Mouse (Mus musculus): ENCODE data around the gene Cd70. TPM values are rescaled to one million over a fixed set of nuclear protein-coding genes. Genes with fewer than 3 reads are reported as not detected.

The Cd70 gene
- under 1 TPM in 1 of 4 experiments, not detected in 3; 0.55 TPM for total RNA-seq (2022)

- DNase-seq (ENCODE audit: low spot score in 2 of 2), result no peak
Measured at GRCm38 (mm10) chr17:57148994-57149803, at the start of gene Cd70. Cd70 (minus strand) TSS chr17:57149777.

- DNase-seq (ENCODE audit: low spot score in 2 of 2), result no peak
Measured at GRCm38 (mm10) chr17:57198252-57198651, 48.7 kb upstream of the Cd70 start.

DNA sequence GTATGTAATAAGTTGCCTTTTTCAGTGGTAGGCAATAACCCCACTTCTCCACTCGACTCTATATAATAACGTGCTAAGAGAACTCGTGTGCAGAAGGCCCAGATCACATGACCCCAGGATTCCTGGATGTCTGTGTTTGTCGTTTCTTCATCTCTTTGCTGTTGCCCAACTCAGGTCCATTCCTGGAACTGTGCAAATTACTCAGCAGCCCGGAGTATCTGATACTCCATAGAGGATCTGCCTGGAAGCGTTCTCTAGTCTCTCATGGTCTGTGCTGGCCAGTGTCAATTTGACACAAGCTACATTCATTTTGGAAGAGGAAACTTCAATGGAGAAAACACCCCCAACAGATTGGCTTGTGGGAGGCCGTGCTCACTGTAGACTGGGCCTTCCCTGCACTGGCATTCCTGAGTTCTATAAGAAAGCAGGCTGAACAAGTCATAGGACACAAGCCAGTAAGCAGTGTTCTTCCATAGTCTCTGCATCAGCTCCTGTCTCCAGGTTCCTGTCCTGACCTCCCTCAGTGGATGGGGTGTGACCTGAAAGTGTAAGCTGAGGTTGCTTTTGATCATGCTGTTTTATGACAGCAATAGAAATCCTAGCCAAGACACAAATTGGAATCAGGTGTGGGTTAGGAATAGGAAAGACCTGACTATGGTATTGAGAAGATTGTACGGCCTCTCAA, 45.9 kb upstream of the Cd70 start:
- DNase-seq (ENCODE audit: low spot score in 2 of 2), result no peak

GRCm38 (mm10) chr17:57194771-57195170, 45.2 kb upstream of the Cd70 start:
- DNase-seq (ENCODE audit: low spot score in 2 of 2), result no peak

GRCm38 (mm10) chr17:57194041-57194507, 44.5 kb upstream of the Cd70 start, which contains the start of gene Tnfsf14:
Tnfsf14 (minus strand) TSS chr17:57194177.
- DNase-seq (ENCODE audit: low spot score in 2 of 2), result no peak

DNA sequence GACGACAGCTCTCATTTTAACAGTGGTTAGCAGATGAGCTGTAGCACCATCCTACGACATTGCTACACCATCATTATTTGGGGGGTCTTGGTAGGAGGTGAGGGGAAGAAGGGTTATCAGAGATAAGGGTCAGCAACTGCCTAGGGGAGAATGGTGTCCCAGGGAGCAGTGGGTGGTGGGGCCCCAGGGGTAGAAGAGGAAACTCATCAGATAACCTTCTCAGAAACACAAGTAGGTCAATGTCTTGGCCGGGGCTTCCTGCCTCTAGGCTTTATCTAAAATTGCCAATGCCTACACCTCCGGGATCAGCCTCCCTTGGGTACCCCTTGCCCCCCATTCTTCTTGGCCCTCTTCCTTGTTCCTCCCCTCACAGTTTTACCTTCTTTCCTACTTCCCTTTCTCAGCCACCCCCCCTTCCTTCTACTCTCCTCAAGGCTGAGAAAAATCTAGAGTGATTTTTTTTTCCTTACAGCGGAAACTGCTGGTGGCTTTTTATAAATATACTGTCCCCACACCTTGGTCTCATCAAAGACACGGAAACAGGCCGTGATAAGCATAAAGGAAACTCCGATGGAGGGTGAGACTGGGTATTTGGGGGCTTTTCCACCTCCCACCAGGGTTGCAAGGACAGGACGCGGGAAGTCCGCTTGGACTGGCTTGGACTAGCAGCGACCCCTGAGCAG, 39.1 kb upstream of the Cd70 start:
- no peak for DNase-seq (ENCODE audit: low spot score in 2 of 2)

DNA sequence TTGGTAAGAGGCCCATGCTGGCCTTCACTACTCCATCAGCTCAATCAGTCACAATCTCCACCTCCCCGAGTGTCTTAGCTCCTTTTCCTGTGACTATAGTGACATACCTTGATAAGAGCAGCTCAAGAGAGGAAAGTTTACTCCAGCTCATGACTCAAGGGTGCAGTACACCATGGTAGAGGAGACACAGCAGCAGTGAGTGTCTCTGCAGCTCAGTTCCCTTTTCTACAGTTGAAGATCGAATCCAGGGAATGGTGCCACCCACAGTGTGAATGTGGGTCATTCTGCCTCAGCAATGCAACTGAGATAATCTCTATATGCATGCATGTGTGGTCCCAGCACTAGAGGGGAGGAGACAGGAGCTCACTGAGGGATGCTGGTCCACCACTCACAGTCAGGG, 36.1 kb upstream of the Cd70 start:
- no peak for DNase-seq (ENCODE audit: low spot score in 2 of 2)

DNA sequence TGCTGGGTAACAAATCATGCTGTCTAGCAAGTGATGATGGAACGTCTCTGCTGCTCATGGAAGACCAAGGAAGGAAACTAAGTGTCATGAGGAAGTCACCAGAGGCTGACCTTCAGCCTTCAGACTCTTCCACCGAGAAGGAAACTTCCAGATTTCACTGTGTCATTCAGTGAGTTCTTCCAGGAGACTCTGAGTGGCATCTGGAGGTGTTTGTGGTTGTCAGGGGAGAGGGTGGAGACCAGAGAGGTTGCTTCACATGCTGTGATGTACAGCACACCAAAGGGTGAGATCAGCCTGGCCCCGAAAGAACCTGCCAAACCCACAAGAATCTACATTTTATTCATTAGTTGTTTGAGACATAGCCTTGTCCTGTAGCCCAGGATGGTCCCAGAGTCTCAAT, 33.3 kb upstream of the Cd70 start:
- DNase-seq (ENCODE audit: low spot score in 2 of 2), result no peak

GRCm38 (mm10) chr17:57180363-57180762, 30.8 kb upstream of the Cd70 start:
- DNase-seq (ENCODE audit: low spot score in 2 of 2), result no peak

- no peak for DNase-seq (ENCODE audit: low spot score in 2 of 2)
Measured at GRCm38 (mm10) chr17:57173351-57173750, 23.8 kb upstream of the Cd70 start.

DNA sequence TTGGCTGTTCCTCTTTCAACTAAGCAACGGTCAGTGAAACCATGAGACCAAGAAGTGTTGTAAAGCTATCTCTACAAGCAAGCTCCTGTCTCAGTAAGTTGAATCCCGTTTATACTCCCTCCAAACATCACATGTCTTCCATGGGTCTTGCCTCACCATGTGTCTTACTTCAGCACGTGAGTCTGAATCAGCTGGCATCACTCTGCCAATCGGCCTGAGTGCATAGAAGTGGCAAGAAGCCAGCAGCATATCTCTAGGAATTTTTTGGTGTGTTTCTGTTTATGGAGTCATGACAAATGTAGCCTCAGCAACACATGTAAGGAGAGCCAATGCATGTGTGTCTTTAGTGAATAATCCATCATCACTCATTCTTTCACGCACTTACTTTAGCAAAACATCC, 22.8 kb upstream of the Cd70 start:
- DNase-seq (ENCODE audit: low spot score in 2 of 2), result no peak

DNA sequence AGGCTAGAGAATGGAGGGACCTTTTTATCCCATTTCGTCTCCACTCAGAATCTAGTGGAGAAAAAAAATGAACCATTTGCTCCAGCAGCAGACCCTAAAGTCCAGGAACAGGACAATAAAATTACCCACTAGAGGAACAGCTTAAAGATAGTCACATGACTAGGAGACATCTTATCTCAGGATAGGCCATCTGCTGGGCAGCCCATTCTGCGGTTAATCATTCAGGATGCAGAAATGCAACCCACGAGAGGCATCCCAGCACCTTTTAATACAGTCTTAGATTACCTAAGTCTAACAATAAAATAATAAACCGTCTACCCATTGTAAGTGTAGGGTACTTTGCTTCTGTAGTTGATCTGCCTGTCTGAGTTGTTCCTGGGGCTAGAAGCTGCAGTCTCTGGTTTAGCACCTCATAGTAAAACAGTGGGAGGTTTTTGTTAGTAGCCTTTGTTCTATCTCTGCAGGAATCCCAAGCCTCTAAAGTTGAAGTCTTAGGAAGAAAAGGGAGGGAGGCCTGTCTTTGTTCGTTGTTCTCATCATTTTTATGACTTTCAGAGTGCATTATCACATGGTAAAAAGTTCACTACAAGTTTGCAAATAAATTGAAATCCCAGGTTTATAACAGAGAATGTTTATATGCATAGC, 21.2 kb upstream of the Cd70 start:
- no peak for DNase-seq (ENCODE audit: low spot score in 2 of 2)

DNA sequence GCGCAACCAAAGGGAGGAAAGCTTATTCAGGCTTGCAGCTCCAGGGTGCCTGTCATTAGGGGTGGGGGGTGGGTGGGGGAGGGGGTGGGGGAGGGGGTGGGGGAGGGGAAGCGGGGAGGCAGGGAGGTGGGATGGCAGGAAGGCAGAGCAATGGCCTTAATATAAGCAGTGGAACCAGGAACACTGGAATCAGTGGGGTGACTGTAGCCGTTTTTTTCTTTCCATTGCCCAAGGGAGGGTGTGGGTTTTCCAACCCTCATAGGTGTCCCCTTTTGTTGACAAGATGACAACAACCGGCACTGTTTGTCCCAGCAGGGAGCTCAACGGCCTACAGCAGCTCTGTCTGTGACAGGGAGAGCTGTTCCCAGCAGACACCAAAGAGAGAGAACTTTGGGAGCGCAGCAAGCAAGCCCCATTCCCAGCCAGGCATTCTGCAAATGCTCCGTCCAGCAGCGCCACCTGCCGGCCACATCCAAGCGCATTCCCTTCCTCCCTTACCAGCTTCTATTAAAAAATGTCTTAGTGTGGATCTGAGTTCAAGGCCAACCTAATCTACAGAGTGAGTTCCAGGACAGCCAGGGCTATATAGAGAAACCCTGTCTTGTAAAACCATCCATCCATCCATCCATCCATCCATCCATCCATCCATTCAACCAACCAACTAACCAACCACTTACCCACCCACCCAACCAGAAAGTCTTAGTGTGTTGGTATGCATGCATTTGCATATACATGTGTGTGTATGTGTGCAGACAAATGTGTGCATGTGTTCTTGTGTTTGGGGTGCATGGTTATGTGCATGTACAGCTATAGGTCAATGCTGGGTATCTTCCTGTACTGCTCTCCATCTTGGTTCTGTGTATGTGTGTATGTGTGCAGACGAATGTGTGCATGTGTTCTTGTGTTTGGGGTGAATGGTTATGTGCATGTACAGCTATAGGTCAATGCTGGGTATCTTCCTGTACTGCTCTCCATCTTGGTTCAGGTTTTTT, 17.5 kb upstream of the Cd70 start:
- peak; percentile 41 to 90 for DNase-seq (ENCODE audit: low spot score in 2 of 2)

- DNase-seq (ENCODE audit: low spot score in 2 of 2), result no peak
Measured at GRCm38 (mm10) chr17:57153787-57154186, 4.2 kb upstream of the Cd70 start.

DNA sequence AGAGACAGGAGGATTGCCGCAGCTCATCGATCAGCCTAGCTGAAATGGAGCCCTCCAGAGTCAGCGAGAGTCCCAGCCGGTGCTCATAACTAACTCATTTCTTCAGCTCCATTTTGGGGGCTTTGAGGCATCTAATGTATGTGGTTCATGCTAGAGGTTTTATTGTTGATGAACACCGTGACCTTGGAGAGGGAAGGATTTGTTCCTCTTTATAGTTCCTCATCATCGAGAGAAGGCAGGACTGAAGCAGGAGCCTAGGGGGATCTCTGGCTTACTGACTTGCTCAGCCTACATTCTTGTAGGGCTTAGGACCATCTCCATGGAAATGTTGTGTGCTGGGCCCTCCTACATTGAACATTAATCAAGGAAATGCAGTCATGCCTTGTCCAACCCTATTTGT, 3.4 kb upstream of the Cd70 start:
- no peak for DNase-seq (ENCODE audit: low spot score in 2 of 2)

DNA sequence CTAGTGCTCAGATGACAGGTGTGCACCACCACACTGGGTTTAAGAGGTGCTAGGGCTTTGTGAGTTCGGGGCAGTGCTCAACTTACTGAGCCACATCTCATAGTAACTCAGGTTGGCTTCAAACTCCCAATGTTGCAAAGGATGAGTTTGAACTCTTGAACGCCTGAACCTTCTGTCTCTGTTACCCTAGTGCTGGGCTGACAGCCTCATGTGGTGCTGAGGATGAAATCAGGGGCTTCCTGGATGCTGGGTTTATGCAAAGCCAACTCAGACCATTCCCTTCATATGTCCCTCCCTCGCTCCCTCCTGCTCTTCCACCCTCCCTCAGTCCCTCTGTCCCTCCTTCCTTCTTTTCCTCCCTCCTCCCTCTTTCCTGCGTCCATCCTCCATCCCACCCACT, 1.2 kb downstream of the Cd70 start:
- no peak for DNase-seq (ENCODE audit: low spot score in 2 of 2)

DNA sequence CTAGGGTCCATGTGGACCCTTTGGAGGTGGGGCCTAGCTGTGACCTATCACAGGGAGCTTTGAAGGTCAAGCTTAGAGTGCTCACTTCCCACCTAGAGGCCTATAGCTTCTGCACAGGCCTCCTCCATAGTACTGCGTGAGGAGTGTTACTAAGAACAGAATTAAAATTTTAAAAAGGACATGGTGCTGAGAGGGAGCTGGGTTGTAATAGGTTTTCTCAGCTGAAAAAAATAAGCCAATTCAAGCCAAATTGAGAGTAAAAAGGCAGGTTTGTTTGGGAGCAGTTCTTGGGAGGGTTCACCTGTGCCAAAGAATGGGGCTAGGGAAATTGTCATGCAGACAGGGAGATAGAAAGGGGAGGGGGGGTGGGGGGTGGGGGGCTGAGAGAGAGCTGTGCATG, 4.5 kb downstream of the Cd70 start:
- DNase-seq (ENCODE audit: low spot score in 2 of 2), result no peak

GRCm38 (mm10) chr17:57143704-57144103, 5.9 kb downstream of the Cd70 start:
- no peak for DNase-seq (ENCODE audit: low spot score in 2 of 2)

DNA sequence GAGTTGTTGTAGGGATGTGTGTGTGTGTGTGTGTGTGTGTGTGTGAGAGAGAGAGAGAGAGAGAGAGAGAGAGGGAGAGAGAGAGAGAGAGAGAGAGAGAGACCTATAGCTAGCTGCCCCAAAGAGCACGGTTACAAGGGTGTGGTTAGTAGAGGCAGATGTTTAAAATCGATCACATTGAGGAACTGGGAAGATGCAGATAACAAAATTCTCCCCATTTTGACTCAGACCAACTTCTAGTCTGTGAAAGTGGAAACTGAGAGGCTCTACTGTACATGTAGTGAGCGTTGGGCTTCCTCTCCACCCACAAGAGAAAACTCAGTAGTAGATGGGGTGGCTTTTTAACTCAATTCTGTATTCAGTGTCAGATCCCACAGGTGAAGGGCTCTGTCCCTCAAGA, 9.9 kb downstream of the Cd70 start:
- DNase-seq (ENCODE audit: low spot score in 2 of 2), result no peak

GRCm38 (mm10) chr17:57138676-57139075, 10.9 kb downstream of the Cd70 start:
- no peak for DNase-seq (ENCODE audit: low spot score in 2 of 2)

Measured in left cerebral cortex, adult 8-10 months (tissue).